Mouse (Mus musculus): ENCODE measurements around the gene Frrs1.
"Not testable (repeated sequence)": the region's sequence is repeated elsewhere in the genome, so short reads cannot be mapped to it uniquely, and the experiment has no call there.

Gene Frrs1

GRCm38 (mm10) chr3:116858941-116859685 is at the start of gene Frrs1:
Gene Frrs1 (plus strand): TSS chr3:116859464.
- no peak for DNase-seq (ENCODE audit: low spot score in 2 of 2)

DNA sequence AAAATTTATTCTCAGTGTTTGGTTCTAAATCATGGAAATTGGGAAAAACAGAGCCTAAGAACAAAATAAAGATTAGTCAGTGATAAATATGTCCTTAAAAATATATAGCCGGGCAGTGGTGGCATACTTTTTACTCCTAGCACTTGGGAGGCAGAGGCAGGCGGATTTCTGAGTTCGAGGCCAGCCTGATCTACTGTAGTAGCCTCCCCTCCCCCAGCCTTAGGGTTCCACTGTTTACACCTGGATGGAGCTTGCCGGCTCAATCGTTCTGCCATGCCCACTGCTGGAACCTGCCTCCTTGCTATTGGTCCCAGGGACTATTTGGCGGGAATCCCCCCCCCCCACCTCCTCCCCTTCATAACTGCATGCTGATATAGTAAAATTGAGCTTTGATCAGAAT is 48.9 kb upstream of the Frrs1 start:
- DNase-seq (ENCODE audit: low spot score in 2 of 2), result not testable (repeated sequence)

GRCm38 (mm10) chr3:116812946-116813345 is 46.3 kb upstream of the Frrs1 start:
- DNase-seq (ENCODE audit: low spot score in 2 of 2), result no peak

DNA sequence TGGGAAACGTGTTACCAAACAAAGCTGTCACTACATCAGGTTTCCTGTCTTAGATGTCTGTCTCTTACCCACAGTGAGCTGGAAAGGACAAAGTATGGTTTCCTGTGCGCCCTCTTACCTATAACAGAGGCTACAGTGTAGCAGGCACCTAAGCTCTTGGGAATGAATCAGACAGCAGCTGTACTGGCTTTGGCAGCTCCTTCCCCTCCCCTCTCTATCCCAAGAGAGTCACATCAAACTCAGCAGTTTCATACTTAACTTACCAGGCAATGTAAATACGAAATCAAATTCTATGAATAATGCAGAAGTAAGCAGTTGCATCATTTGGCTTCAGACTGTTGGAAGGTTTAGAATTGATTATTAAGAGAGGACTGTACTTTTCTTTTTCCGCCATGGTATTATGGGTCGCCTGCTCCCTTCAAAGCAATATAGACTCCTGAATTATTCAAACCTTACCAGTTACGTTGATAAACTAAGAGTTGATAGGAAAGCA is 43.9 kb upstream of the Frrs1 start:
- no peak for DNase-seq (ENCODE audit: low spot score in 2 of 2)

GRCm38 (mm10) chr3:116815916-116816315 is 43.3 kb upstream of the Frrs1 start:
- DNase-seq (ENCODE audit: low spot score in 2 of 2), result no peak

- no peak for DNase-seq (ENCODE audit: low spot score in 2 of 2)
Measured at GRCm38 (mm10) chr3:116816674-116817215, 42.5 kb upstream of the Frrs1 start.

GRCm38 (mm10) chr3:116817231-116817630 is 42.0 kb upstream of the Frrs1 start:
- no peak for DNase-seq (ENCODE audit: low spot score in 2 of 2)

DNA sequence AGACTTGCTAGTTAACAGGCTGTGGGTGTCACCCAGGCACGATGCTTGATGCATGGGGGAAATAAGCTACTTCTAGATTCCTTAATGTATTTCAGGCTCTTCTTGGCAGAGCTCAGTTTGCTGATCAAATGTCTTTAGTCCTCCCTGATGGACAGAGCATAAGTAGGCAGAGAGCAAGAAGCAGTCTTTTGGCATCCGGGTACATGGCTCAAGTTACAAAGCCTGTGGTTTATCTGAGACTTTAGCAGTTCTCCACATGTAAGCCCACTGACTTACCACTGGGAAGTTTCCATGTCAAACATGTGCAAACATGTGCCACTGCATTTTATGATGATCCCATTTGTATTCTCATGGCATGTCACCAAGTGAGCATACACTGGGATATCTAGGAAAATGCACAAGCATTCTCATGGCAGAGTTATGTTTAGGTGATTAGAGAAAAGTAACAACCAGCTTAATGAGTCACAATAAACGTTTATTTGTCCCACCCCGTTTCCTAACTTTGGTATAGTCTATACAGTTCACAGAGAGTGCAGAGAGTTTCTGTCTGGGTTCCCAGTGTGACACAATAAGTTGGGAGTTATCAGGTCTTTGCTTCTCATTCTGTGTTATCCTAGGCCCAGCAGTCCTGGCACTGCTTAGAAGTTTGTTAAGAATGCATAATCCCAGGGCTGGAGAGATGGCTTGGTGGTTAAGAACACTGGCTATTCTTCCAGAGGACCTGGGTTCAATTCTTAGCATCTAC is 32.6 kb upstream of the Frrs1 start:
- DNase-seq (ENCODE audit: low spot score in 2 of 2), result no peak

- DNase-seq (ENCODE audit: low spot score in 2 of 2), result no peak
Measured at GRCm38 (mm10) chr3:116829274-116829920, 29.9 kb upstream of the Frrs1 start.

DNA sequence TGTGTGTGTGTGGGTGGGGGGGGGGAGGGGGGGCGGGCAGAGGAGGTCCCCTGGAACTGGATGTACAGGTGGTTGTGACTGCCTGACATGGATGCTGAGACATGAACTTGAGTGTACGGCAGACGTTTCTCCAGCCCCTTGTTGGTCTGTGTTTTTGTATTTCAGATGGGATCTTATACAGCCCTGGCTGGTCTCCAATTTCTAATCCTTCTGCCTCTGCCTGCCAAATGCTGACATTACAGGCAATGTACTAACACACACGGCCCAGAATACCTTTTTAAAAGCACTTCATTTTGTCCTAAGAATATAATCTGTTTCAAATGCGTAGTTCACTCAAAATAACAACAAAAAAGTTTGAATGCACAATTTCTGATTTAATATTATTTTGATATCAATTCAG is 27.9 kb upstream of the Frrs1 start:
- DNase-seq (ENCODE audit: low spot score in 2 of 2), result no peak

DNA sequence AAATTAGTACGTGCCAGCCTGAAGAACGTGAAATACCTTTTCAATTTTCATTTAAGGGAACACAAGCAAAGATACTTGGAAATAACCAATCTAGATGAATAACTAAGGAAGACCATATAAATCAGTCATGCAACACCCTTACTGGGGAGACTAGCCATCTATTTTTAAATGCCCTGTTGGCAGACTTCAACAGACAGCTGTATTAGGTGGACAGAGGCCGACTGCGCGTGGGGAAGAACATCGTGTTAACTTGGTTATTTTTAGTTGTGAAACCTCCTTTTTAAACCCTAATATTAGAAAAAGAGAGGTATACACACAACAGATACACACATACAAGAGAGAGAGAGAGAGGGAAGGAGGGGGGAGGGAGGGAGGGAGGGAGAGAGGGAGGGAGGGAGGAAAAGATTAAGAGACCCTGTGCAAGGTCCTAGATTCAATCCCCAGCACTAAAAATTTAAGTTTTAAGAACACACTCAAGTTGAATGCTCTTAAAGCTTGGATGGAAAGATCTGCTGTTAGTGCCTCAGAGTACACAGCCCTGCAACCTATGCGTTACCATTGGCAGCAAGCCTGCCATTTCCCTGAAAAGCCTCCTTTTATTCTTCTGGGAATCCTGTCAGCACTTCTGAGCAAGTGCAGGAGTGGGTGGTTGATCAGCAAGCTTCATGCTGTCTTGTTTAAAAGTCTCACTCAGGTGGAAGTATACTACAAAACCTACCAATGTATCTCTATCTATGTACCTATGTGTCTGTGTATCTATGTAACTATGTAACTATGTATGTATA is 26.5 kb upstream of the Frrs1 start:
- no peak for DNase-seq (ENCODE audit: low spot score in 2 of 2)

DNA sequence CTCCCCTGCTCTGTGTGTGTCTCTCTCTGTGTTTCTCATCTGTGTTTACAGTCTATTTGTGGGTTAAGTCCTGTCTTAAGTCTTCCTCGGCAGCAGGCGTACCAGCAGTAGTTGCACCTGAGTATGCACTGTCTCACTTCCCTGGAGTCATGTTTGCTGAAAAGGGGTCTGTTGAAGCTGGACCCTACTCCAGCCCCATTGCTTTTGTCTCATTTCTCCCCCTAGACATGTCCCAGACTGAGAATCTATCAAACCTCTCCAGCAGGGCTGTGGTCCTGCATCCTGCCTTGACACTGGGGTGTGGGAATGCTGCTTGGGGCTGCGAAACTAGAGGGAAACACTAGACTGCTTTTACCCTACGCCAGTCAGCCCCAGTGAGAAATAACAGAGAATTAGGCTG is 25.8 kb upstream of the Frrs1 start:
- no peak for DNase-seq (ENCODE audit: low spot score in 2 of 2)

- DNase-seq (ENCODE audit: low spot score in 2 of 2), result no peak
Measured at GRCm38 (mm10) chr3:116834241-116834640, 25.0 kb upstream of the Frrs1 start.

- no peak for DNase-seq (ENCODE audit: low spot score in 2 of 2)
Measured at GRCm38 (mm10) chr3:116835350-116835749, 23.9 kb upstream of the Frrs1 start.

GRCm38 (mm10) chr3:116835770-116836680 is 23.2 kb upstream of the Frrs1 start:
- DNase-seq (ENCODE audit: low spot score in 2 of 2), result peak; percentile 66 to 87

DNA sequence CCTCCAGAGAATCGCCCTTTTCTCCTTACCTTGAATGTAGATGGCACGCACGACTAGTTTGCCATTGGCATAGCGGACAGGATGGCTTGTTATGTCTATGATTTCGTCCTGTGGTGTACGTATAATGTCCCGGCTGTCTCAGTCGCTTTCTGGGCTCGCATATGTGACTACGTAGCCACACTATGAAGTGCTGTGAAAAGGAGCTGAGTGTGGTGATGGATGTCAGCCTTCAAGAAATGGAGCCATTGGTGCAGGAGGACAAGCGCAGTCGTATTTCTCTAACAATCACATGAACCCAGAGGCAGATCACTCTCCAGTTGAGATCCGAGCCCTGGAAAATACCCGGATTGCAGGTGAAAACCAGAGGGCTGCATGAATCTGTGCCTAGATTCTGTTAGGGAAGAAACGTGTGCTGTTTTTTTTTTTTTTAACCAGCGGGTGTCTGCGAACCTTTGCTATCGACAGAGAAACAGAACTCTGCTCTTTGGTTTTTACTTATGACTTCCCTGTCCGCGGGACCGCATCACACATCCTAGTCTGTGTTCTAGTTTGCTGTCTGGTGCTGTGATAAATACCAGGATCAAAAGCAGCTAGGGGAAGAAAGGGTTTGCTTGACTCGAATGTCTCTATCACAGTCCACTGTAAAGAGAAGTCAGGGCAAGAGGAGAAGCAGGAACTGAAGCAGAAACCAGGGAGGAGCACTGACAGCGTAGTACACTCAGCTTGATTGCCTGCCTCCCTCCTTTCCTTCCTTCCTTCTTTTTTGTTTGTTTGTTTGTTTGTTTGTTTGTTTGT is 22.4 kb upstream of the Frrs1 start:
- no peak for DNase-seq (ENCODE audit: low spot score in 2 of 2)

- DNase-seq (ENCODE audit: low spot score in 2 of 2), result no peak
Measured at GRCm38 (mm10) chr3:116841311-116841710, 18.0 kb upstream of the Frrs1 start.

GRCm38 (mm10) chr3:116844880-116845579 is 14.2 kb upstream of the Frrs1 start:
- DNase-seq (ENCODE audit: low spot score in 2 of 2), result no peak

DNA sequence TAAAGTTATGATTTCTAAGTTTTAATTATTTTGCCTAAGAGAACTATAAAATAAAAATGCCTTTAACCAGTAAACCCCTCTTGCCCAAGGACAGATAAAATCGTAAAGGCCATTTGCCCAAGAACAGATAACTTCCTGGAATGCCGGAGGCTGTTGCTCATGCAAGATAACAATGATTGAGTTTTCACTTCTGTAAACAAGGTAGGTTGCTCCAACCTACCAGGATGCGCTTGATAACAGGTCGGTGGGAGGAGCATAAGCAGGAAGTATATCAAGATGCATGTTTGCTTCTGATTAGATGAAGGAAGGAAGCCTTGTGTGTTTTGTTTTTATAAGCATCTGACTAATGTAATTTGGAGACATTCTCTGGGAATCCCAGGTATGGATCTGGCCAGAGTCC is 13.2 kb upstream of the Frrs1 start:
- no peak for DNase-seq (ENCODE audit: low spot score in 2 of 2)
